Mouse (Mus musculus) frontal cortex, postnatal 36 days (tissue): Measurements from ENCODE around the gene Rasip1.

ENCODE experiments used
- DNase-seq, 2 experiments: peaks; one replicate each; pipeline ENCODE4 v3.0.0; 2022; ENCODE audit warnings: low spot score in 2 of 2

The Rasip1 gene

GRCm38 (mm10) chr7:45686841-45687240 lies 59.6 kb downstream of the Rasip1 start:
- no peak for DNase-seq
